Mouse (Mus musculus) small intestine, adult 2 months (tissue): ENCODE data around the gene Ska3.

Experiments
- CTCF ChIP-seq: fragments of 200-500 bp; IDR thresholded peaks from 2 replicates; pipeline ENCODE4 v1.5.1; 2012; ENCODE audit warnings: low read depth, mild to moderate bottlenecking, control low read depth, inconsistent platforms, low read length, moderate library complexity, mixed read lengths; ENCODE audit not compliant: insufficient replicate concordance, insufficient read length; ENCODE audit errors: extremely low read depth
- POLR2A ChIP-seq: fragments of 200-500 bp; IDR thresholded peaks from 2 replicates; pipeline ENCODE4 v1.6.1; 2012; ENCODE audit warnings: low read depth, mild to moderate bottlenecking, control low read depth, inconsistent platforms, low read length, moderate library complexity

- TF ChIP-seq POLR2A, result no peak
- no peak for TF ChIP-seq CTCF
Measured at GRCm38 (mm10) chr14:57863129-57863528, 37.1 kb upstream of the Ska3 start.
